Mouse (Mus musculus) limb, embryonic 11.5 days (tissue): Measurements from ENCODE around the gene Gm44503. TPM values are rescaled to one million over a fixed set of nuclear protein-coding genes. Genes with fewer than 3 reads are reported as not detected.

Experiments
- ATAC-seq: fragments of 200-750 bp; cut with Nextera tagmentation; 2 replicates; pipeline ENCODE4 v1.8.0; 2017; ENCODE audit warnings: low read depth; ENCODE audit not compliant: insufficient number of reproducible peaks, low FRiP score, low TSS enrichment
- DNase-seq: peaks from one replicate; pipeline ENCODE4 v3.0.0-alpha.2; 2015; ENCODE audit warnings: low spot score
- H3K27ac ChIP-seq: fragments of 300-500 bp; sonication (generic); replicated peaks from 2 replicates; pipeline ENCODE4 v1.5.1; 2014; ENCODE audit warnings: low read depth, mild to moderate bottlenecking, low read length
- H3K27me3 ChIP-seq: fragments of 300-500 bp; sonication (generic); 2 replicates; pipeline ENCODE4 v1.6.1; 2014; ENCODE audit warnings: mild to moderate bottlenecking, low read length, mixed read lengths; ENCODE audit not compliant: control insufficient read depth, insufficient read depth
- H3K36me3 ChIP-seq: fragments of 300-500 bp; sonication (generic); 2 replicates; pipeline ENCODE4 v1.6.1; 2014; ENCODE audit warnings: mild to moderate bottlenecking, low read length, moderate library complexity, mixed read lengths; ENCODE audit not compliant: control insufficient read depth, insufficient read depth
- H3K4me1 ChIP-seq: fragments of 300-500 bp; sonication (generic); 2 replicates; pipeline ENCODE4 v1.6.1; 2014; ENCODE audit warnings: low read length, mixed read lengths; ENCODE audit not compliant: control insufficient read depth, insufficient read depth
- H3K4me2 ChIP-seq: fragments of 300-500 bp; sonication (generic); 2 replicates; pipeline ENCODE4 v1.6.1; 2014; ENCODE audit warnings: low read depth, mild to moderate bottlenecking, moderate library complexity; ENCODE audit not compliant: severe bottlenecking
- H3K4me3 ChIP-seq: fragments of 300-500 bp; sonication (generic); 2 replicates; pipeline ENCODE4 v1.5.1; 2014; ENCODE audit warnings: low read depth, low read length
- H3K9ac ChIP-seq: fragments of 300-500 bp; sonication (generic); 2 replicates; pipeline ENCODE4 v1.6.1; 2014; ENCODE audit warnings: mild to moderate bottlenecking, low read length
- H3K9me3 ChIP-seq: fragments of 300-500 bp; sonication (generic); 2 replicates; pipeline ENCODE4 v1.6.1; 2016; ENCODE audit warnings: low read length; ENCODE audit not compliant: control insufficient read depth
- WGBS: fragments of 180-500 bp; shearing (Covaris S2); extraction: QIAGEN DNeasy Blood & Tissue Kit; methylation state at CpG from one replicate; pipeline ENCODE4 v1.1.7; 2014; 5-methylcytosine and 5-hydroxymethylcytosine counted together
- polyA plus RNA-seq: library from polyadenylated mRNA; unstranded; fragments of >200 nt; fragmentation: Nextera tagmentation; extraction: Ambion mirVana; gene quantifications from 2 replicates; pipeline ENCODE4 v1.2.1, GENCODE M21; 2014

Gene Gm44503
- polyA plus RNA-seq, 1 experiment from 2014 or later = not detected

- no peaks in the 10 kb centered on the region for H3K9me3 ChIP-seq
- 1% methylated on average over 41 of the region's 41 CpGs for WGBS
These were observed 85.8 kb downstream of the Gm44503 start, which contains the start of gene Rab27a for GRCm38 (mm10) chr9:73044146-73045079. Gene Rab27a, plus strand, starts transcription at chr9:73044854.

DNA sequence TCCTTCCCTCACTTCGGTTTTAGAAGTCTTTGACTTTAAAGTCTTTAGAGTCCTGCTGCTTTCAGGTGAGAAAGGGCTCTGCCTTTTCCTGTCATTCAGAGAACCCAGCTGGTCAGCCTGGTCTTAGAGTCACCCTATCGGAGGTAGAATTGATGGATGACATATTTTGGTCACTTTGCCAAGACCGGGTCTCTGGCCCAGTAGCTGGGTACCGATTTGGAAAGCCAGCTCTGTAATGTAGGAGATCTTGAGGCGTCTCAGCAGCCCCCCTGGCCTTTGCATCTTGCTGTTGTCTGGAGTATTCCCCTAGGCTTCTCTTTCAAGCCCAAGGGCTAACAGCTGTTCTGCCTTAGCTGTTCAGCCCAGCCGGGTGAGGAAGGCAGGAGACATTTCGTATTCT, 86.6 kb downstream of the Gm44503 start:
- 0 out of 2 replicates have a peak, but pooled peaks cover 2% of the 10 kb centered on the region for H3K27me3 ChIP-seq
- peak overlapping the region; percentile 51 for H3K4me3 ChIP-seq
- WGBS = 4% methylated on average over 7 of the region's 7 CpGs
- H3K4me2 ChIP-seq = peak overlapping the region; percentile 94
- no peak overlapping the region for H3K27ac ChIP-seq
- H3K9ac ChIP-seq = peak overlapping the region; percentile 67
- peaks cover 8% of the 10 kb centered on the region; the same call in 1 of the 2 replicates for H3K4me1 ChIP-seq
- H3K9me3 ChIP-seq = no peaks in the 10 kb centered on the region
- DNase-seq (peak; percentile 25), ATAC-seq (no peak)
- no peaks in the 10 kb centered on the region for H3K36me3 ChIP-seq

More at GRCm38 (mm10) chr9:73044146-73045079, 85.8 kb downstream of the Gm44503 start, which contains the start of gene Rab27a:
- no peak within 1 kb of the TSS for H3K27ac ChIP-seq
- H3K36me3 ChIP-seq = no peaks in the 10 kb centered on the region
- H3K27me3 ChIP-seq = 0 out of 2 replicates have a peak, but pooled peaks cover 2% of the 10 kb centered on the region
- peak within 1 kb of the TSS; percentile 94 for H3K4me2 ChIP-seq
- H3K4me3 ChIP-seq = peak within 1 kb of the TSS; percentile 51
- DNase-seq (peak; percentile 93), ATAC-seq (peak; percentile 68)
- peak within 1 kb of the TSS; percentile 67 for H3K9ac ChIP-seq
- H3K4me1 ChIP-seq = peaks cover 8% of the 10 kb centered on the region; the same call in 1 of the 2 replicates

DNA sequence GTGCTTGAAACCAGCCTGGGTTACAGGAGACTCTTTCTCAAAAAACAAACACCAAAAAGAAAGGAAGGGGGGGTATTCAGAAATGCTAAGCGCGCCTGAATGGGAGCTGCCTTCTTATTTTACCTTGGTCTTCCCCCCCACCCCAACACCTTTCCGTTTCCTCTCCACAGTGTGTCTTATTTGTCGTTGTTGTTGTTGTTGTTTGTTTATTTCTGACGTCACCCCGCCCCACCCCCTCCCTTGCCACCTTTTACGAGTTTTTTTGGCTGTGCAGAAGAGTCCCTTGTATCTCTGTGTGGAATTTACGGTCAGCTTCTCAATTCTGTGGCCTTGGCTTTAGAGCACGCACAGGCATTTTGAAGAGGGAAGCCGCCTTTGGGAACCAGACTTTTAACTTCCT, 87.1 kb downstream of the Gm44503 start:
- Histone ChIP-seq H3K9ac (no peak overlapping the region), H3K4me1 (peaks cover 8% of the 10 kb centered on the region; the same call in 1 of the 2 replicates), H3K36me3 (no peaks in the 10 kb centered on the region), H3K27me3 (0 out of 2 replicates have a peak, but pooled peaks cover 2% of the 10 kb centered on the region), H3K9me3 (no peaks in the 10 kb centered on the region), H3K4me3 (0 out of 2 replicates have a peak overlapping the region, but pooled peaks have one; percentile 51), H3K27ac (no peak overlapping the region), H3K4me2 (no peak overlapping the region)
- DNase-seq = no peak
- 60% methylated on average over 10 of the region's 10 CpGs for WGBS
- no peak for ATAC-seq

GRCm38 (mm10) chr9:73047906-73048305, 89.3 kb downstream of the Gm44503 start:
- Histone ChIP-seq H3K4me2 (no peak overlapping the region), H3K27ac (no peak overlapping the region), H3K27me3 (0 out of 2 replicates have a peak, but pooled peaks cover 2% of the 10 kb centered on the region), H3K36me3 (no peaks in the 10 kb centered on the region), H3K9ac (no peak overlapping the region), H3K4me1 (peaks cover 8% of the 10 kb centered on the region; the same call in 1 of the 2 replicates), H3K9me3 (no peaks in the 10 kb centered on the region), H3K4me3 (no peak overlapping the region)
- DNase-seq (no peak), ATAC-seq (no peak)
- WGBS = 88% methylated on average over 2 of the region's 2 CpGs

GRCm38 (mm10) chr9:73048927-73049326, 90.3 kb downstream of the Gm44503 start:
- peaks cover 8% of the 10 kb centered on the region; the same call in 1 of the 2 replicates for H3K4me1 ChIP-seq
- H3K4me3 ChIP-seq = no peak overlapping the region
- no peak overlapping the region for H3K4me2 ChIP-seq
- H3K36me3 ChIP-seq = no peaks in the 10 kb centered on the region
- 25% methylated on average over 4 of the region's 4 CpGs for WGBS
- H3K9me3 ChIP-seq = no peaks in the 10 kb centered on the region
- no peak overlapping the region for H3K9ac ChIP-seq
- DNase-seq (no peak), ATAC-seq (no peak)
- H3K27ac ChIP-seq = no peak overlapping the region
- 0 out of 2 replicates have a peak, but pooled peaks cover 2% of the 10 kb centered on the region for H3K27me3 ChIP-seq

- Histone ChIP-seq H3K4me3 (no peak overlapping the region), H3K36me3 (no peaks in the 10 kb centered on the region), H3K27me3 (0 out of 2 replicates have a peak, but pooled peaks cover 2% of the 10 kb centered on the region), H3K4me2 (no peak overlapping the region), H3K9ac (no peak overlapping the region), H3K9me3 (no peaks in the 10 kb centered on the region), H3K27ac (no peak overlapping the region), H3K4me1 (peaks cover 4% of the 10 kb centered on the region; the same call in 1 of the 2 replicates)
- WGBS = 81% methylated on average over 5 of the region's 5 CpGs
- DNase-seq (no peak), ATAC-seq (no peak)
These were observed 91.2 kb downstream of the Gm44503 start for GRCm38 (mm10) chr9:73049833-73050232.

DNA sequence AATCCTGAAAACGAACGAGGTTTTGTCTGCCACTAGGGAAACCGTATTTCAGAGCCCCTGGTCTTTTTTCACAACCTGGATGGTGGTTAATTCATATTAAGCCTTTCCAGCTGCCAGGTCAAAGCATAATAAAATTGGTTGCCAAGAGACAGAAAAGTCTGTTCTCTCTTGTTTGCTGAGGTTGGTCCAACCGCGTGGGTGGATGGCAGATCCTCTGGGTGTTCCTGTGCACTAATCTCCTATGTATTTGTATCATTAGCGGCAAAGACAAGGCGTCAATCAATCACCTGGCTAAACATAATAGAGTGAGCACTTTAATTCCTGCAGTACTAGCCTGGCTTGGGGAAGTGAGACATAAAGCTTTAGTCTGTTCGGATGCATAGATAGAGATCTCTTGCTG, 92.0 kb downstream of the Gm44503 start:
- DNase-seq (no peak), ATAC-seq (no peak)
- Histone ChIP-seq H3K4me2 (no peak overlapping the region), H3K4me1 (no peaks in the 10 kb centered on the region; the same call in 1 of the 2 replicates), H3K36me3 (no peaks in the 10 kb centered on the region), H3K27me3 (0 out of 2 replicates have a peak, but pooled peaks cover 2% of the 10 kb centered on the region), H3K9ac (no peak overlapping the region), H3K4me3 (no peak overlapping the region), H3K27ac (no peak overlapping the region), H3K9me3 (no peaks in the 10 kb centered on the region)
- 57% methylated on average over 8 of the region's 8 CpGs for whole genome bisulfite sequencing

DNA sequence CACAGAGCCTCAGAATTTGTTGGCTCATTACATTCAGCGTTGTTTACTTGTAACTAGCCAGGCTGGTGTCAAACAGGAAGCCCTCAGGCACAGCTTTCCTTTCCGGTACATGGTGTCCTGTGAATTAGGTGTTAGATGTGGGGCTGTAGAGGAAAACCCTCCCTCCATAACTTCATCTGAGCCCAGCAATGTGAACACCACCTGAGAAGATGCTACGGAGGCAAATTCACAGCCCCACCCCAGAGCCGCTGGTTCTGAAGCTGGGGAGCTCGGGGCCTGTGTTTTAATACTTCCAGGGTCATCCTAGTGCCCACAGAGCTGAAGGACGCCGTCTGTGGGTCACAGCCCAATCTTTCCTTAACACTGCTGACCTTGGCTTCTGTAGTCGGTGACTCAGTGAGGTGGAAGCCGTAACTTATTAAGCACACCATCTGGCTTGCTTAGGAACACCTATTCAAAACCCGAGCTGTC, 96.8 kb downstream of the Gm44503 start:
- ATAC-seq = no peak
- Histone ChIP-seq H3K27ac (no peak overlapping the region), H3K9me3 (no peaks in the 10 kb centered on the region), H3K4me3 (no peak overlapping the region), H3K4me2 (no peak overlapping the region), H3K36me3 (no peaks in the 10 kb centered on the region), H3K4me1 (no peaks in the 10 kb centered on the region; the same call in 1 of the 2 replicates), H3K9ac (no peak overlapping the region), H3K27me3 (no peaks in the 10 kb centered on the region)
- 43% methylated on average over 10 of the region's 10 CpGs for WGBS
- no peak for DNase-seq
